Mouse (Mus musculus): ENCODE results near the gene Cd300ld5. TPM values are rescaled to one million over a fixed set of nuclear protein-coding genes. Genes with fewer than 3 reads are reported as not detected.

The Cd300ld5 gene
- polyA plus RNA-seq, 1 experiment from 2014 or later = not detected

DNA sequence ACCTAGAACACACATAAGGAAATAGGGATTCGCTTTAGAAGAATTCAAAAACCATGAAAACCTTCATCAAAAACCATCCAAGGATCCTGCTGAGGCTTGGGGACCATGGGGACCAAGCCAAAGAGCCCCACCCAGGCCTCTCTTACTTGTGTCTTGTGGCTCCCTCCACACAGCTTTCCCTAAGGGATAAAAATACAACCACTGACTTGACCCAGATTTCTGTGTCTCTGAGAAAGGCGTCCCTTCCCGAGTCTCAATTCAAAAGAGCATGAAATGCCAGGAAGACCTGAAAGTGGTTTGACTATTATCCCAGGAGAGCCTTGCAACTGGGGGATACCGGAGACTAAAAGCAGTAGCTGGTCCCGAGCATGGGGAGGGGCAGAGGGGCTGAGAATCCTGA is 35.4 kb upstream of the Cd300ld5 start:
- no peak overlapping the region for H3K4me3 ChIP-seq
- peaks cover 23% of the 10 kb centered on the region for H3K27me3 ChIP-seq
- WGBS = 62% methylated on average over 5 of the region's 5 CpGs

DNA sequence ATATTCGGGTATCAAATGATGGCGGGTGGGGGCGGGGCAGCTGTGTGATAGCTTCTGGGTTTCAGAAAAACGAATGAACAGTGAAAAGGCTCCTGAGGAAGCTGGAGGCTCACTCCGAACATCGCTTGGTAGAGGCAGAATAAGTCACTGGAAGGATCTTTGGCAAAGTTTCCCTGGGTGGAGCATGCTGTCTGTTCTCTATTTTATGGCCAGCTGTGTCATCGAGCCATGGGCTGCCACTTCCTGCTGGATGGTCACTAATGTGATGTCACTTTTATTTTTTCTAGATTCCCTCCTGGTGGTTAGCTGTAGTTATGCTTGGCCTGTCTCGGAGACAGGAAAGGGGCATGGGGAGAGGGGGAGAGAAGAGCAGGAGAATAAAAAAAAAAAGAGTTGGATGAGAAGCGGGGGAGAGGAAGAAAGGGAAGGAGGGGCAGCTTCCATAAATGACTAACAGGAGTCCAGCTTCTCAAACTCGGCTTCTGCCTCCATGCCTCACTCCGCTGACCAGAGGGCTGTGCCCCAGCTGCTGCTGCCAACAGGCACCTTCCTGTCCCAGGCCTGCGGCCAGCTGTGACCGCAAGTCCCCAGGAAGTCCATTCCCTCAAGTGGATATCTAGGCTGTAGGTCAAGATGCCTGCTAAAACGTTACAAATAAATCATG is 34.2 kb upstream of the Cd300ld5 start:
- H3K4me3 ChIP-seq = no peak overlapping the region
- H3K9me3 ChIP-seq = no peaks in the 10 kb centered on the region
- H3K36me3 ChIP-seq = no peaks in the 10 kb centered on the region
- WGBS = 9% methylated on average over 14 of the region's 14 CpGs
- H3K9ac ChIP-seq = no peak overlapping the region
- peaks cover 23% of the 10 kb centered on the region for H3K27me3 ChIP-seq
- peak overlapping the region; percentile 34 for H3K4me2 ChIP-seq
- no peak for ATAC-seq (ENCODE audit: low FRiP score, low read depth)
- H3K27ac ChIP-seq (replicated peaks) = peak overlapping the region; percentile 29; the same call in 1 of the 2 replicates
- peaks cover 12% of the 10 kb centered on the region for H3K4me1 ChIP-seq (replicated peaks)

More for the DNA sequence above, 35.4 kb upstream of the Cd300ld5 start:
- H3K27ac ChIP-seq (replicated peaks) = no peak overlapping the region
- H3K9ac ChIP-seq = no peak overlapping the region
- no peak overlapping the region for H3K4me2 ChIP-seq
- no peaks in the 10 kb centered on the region for H3K36me3 ChIP-seq
- ATAC-seq (ENCODE audit: low FRiP score, low read depth) = no peak
- peaks cover 12% of the 10 kb centered on the region for H3K4me1 ChIP-seq (replicated peaks)
- no peaks in the 10 kb centered on the region for H3K9me3 ChIP-seq

DNA sequence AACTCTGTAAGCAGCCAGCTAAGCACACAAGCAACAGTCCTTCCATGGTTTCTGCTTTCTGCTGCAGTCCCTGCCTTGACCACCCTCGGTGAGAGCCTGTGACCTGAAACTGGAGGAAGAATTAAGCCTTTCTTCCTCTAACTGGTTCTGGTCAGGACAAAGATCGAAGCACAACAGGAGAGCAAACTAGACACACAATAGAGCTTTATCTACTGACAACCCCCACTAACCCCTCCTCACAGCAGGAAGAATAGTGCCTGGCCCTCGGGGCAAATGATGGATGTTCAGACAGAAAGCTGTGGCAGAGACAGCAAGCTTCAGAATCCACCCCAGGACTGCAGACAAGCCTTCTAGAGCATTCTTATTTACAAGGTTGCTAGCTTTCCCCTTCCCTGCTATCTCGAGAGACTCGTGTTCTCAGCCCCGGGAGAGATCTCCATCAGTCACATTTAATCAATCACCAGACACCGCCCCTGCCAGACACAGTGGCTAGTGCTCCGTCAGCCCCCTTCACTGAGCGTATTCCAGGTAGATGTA is 33.5 kb upstream of the Cd300ld5 start:
- Histone ChIP-seq H3K9me3 (no peaks in the 10 kb centered on the region), H3K4me3 (no peak overlapping the region), H3K27ac (replicated peaks) (no peak overlapping the region), H3K4me2 (peak overlapping the region; percentile 34), H3K4me1 (replicated peaks) (peaks cover 12% of the 10 kb centered on the region), H3K27me3 (peaks cover 23% of the 10 kb centered on the region), H3K9ac (no peak overlapping the region), H3K36me3 (no peaks in the 10 kb centered on the region)
- ATAC-seq (ENCODE audit: low FRiP score, low read depth) = 0 out of 2 replicates have a peak, but pooled peaks have one; percentile 30
- WGBS = 2% methylated on average over 9 of the region's 9 CpGs

DNA sequence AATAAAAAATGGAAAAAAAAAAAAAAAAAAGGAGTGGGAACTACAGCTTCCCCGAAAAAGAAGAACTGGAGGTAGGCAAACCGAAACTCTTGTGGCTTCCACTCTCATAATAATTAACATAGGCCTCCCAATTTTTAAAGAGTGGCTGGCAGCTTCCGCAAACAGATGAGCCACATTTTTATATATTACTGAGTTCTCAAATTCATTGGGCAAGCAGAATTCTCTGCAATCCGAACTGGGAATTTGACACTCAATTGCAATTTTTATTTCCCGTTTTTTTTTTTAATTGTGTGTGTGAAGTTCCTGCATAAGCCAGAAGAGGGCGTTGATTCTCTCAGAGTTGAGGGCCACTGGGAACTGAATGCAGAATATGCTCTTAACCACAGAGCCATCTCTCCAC is 29.2 kb upstream of the Cd300ld5 start:
- ATAC-seq (ENCODE audit: low FRiP score, low read depth) = no peak
- Histone ChIP-seq H3K4me2 (no peak overlapping the region), H3K4me1 (replicated peaks) (peaks cover 8% of the 10 kb centered on the region), H3K9me3 (no peaks in the 10 kb centered on the region), H3K27ac (replicated peaks) (no peak overlapping the region), H3K4me3 (no peak overlapping the region), H3K27me3 (peaks cover 19% of the 10 kb centered on the region), H3K9ac (no peak overlapping the region), H3K36me3 (no peaks in the 10 kb centered on the region)
- WGBS = 74% methylated on average over 6 of the region's 6 CpGs

DNA sequence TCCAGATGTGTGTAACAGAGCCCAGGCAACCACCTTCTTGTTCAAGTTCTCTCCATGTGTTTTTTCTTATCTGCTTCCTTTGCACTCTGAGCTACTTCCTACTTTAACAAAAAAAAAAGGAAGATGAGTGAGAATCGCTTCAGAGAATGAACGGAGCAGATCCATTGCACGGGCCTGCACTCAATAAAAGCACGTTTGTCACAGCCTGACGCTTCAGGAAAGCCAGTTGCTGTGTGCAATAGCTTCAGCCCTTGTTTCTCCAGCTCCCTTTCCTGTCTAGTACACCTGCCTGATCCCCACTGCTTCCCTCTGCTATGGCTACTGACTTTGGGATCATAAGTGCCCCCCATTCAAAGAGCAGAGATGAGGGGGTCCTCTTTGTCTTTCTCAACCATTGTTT is 24.5 kb upstream of the Cd300ld5 start, which contains the start of gene Cd300e:
Gene Cd300e (minus strand): TSS at position 101 of the 400 bp plus-strand sequence.
- no peaks in the 10 kb centered on the region for H3K36me3 ChIP-seq
- H3K4me1 ChIP-seq (replicated peaks) = no peaks in the 10 kb centered on the region
- H3K27ac ChIP-seq (replicated peaks) = no peak within 1 kb of the TSS
- no peak for ATAC-seq (ENCODE audit: low FRiP score, low read depth)
- H3K27me3 ChIP-seq = 0 out of 2 replicates have a peak, but pooled peaks cover 4% of the 10 kb centered on the region
- no peak within 1 kb of the TSS for H3K4me2 ChIP-seq
- no peak within 1 kb of the TSS for H3K4me3 ChIP-seq
- H3K9ac ChIP-seq = no peak within 1 kb of the TSS
- WGBS = 28% methylated on average over 5 of the region's 5 CpGs
- H3K9me3 ChIP-seq = no peaks in the 10 kb centered on the region

DNA sequence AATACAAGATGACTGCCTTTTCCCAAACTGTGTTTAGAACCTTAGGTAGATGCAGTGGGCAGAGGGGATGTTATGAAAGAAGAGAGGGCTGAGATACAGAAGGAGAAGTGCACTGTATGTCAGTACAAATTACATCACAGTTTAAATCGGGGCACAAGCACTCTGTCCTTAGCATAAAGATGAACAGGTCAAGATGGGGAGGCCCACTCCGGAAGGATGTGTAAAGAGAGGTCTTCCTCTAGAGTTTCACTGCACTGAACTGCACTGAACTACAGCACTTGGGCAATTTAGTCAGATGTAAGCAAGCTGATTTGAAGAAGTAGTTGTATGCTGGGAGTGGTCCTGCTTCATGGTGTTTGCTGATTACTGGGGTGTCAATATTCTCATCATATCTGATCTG is 22.2 kb upstream of the Cd300ld5 start:
- Histone ChIP-seq H3K4me2 (no peak overlapping the region), H3K9ac (no peak overlapping the region), H3K4me1 (replicated peaks) (no peaks in the 10 kb centered on the region), H3K36me3 (no peaks in the 10 kb centered on the region), H3K27ac (replicated peaks) (no peak overlapping the region), H3K9me3 (no peaks in the 10 kb centered on the region), H3K27me3 (no peaks in the 10 kb centered on the region), H3K4me3 (no peak overlapping the region)
- WGBS = 85% methylated on average over 2 of the region's 2 CpGs
- no peak for ATAC-seq (ENCODE audit: low FRiP score, low read depth)

DNA sequence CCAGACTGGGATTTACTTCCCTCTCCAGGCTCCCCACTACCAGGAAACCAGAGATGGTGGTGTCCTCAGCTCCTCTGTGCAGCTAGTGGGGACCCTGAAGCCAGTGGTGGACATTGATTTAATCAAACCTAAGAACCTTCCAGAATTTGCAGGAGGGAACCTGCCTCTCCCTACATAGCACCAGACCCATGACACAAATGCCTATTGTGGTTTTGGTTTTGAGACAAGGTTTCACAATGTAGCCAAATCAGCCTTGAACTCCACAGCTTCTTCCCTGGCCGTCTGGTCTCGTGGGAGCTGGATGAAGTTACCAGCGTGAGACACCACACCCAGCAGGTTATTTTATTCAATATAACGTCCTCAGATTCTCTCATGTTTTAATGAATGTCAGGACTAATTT is 21.1 kb upstream of the Cd300ld5 start:
- no peak for ATAC-seq (ENCODE audit: low FRiP score, low read depth)
- no peak overlapping the region for H3K4me3 ChIP-seq
- H3K9me3 ChIP-seq = no peaks in the 10 kb centered on the region
- H3K36me3 ChIP-seq = no peaks in the 10 kb centered on the region
- 71% methylated on average over 4 of the region's 4 CpGs for WGBS
- H3K27ac ChIP-seq (replicated peaks) = no peak overlapping the region
- no peaks in the 10 kb centered on the region for H3K27me3 ChIP-seq
- H3K4me2 ChIP-seq = no peak overlapping the region
- H3K4me1 ChIP-seq (replicated peaks) = no peaks in the 10 kb centered on the region
- no peak overlapping the region for H3K9ac ChIP-seq

DNA sequence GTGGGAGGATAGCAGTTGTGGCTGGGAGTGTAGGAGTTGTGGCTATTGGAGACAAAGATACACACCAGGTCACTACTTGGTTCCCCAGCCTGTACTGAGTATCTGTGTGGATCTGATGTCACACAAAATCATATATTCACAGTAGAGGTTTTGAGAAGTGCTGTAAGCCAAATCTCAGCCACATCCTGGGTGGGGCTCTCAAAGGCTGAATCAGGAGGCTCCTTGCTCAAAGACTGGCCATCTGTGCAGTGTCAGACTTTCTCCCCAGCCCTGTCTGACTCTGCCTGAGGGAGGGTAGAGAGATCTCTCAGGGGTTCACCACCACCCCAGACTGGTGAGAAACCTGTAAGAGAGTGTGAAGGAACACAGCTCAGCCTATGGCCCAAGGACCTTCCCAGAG is 17.0 kb upstream of the Cd300ld5 start:
- Histone ChIP-seq H3K36me3 (no peaks in the 10 kb centered on the region), H3K4me1 (replicated peaks) (no peaks in the 10 kb centered on the region), H3K9ac (no peak overlapping the region), H3K4me3 (no peak overlapping the region), H3K4me2 (no peak overlapping the region), H3K9me3 (no peaks in the 10 kb centered on the region), H3K27ac (replicated peaks) (no peak overlapping the region), H3K27me3 (no peaks in the 10 kb centered on the region)
- ATAC-seq (ENCODE audit: low FRiP score, low read depth) = no peak

DNA sequence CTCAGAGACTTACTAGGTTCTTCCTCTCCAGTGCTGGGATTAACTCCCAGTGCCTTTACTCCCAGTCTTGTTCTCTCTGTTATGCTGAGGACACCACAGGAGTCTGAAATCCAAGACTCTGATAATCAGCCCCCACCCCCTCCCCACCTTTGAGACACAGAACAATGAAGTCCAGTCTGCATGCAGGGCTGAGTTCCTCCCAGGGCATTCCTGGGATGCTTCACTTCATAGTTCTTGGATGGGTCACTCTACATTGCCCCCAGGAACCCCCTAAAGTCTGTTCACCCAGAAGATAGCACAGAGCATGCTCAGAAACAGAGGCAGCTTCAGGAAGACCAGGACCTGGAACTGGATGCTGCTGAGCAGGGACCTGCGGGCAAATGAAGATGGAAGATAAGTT is 15.4 kb upstream of the Cd300ld5 start:
- H3K9ac ChIP-seq = no peak overlapping the region
- no peak overlapping the region for H3K4me2 ChIP-seq
- no peaks in the 10 kb centered on the region for H3K9me3 ChIP-seq
- H3K27ac ChIP-seq (replicated peaks) = no peak overlapping the region
- no peaks in the 10 kb centered on the region for H3K36me3 ChIP-seq
- no peak overlapping the region for H3K4me3 ChIP-seq
- H3K27me3 ChIP-seq = no peaks in the 10 kb centered on the region
- 100% methylated on average over 1 of the region's 1 CpGs for WGBS
- H3K4me1 ChIP-seq (replicated peaks) = no peaks in the 10 kb centered on the region
- ATAC-seq (ENCODE audit: low FRiP score, low read depth) = no peak

DNA sequence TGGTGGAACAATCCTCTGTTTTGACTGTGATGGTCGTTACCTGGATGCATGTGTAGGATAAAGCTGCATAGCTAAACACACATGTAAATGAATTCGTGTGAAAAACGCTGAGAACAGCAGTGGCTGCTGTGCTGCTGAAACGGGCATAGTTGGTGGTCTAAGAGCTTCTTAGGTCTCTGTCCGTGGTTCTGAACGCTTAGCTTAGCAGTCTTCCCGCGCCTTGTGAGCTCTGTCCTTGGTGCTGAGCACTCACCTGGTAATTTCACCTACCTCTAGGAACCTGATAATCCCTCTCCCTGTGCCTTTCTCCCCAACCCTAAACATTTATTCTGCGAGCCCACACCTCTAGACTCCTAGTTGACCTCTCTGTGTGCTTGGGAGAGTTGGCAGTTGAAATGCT is 14.6 kb upstream of the Cd300ld5 start:
- no peak overlapping the region for H3K27ac ChIP-seq (replicated peaks)
- no peaks in the 10 kb centered on the region for H3K36me3 ChIP-seq
- no peak for ATAC-seq (ENCODE audit: low FRiP score, low read depth)
- H3K4me1 ChIP-seq (replicated peaks) = no peaks in the 10 kb centered on the region
- no peaks in the 10 kb centered on the region for H3K9me3 ChIP-seq
- no peak overlapping the region for H3K4me3 ChIP-seq
- 6% methylated on average over 9 of the region's 9 CpGs for WGBS
- no peaks in the 10 kb centered on the region for H3K27me3 ChIP-seq
- H3K4me2 ChIP-seq = no peak overlapping the region
- H3K9ac ChIP-seq = no peak overlapping the region

DNA sequence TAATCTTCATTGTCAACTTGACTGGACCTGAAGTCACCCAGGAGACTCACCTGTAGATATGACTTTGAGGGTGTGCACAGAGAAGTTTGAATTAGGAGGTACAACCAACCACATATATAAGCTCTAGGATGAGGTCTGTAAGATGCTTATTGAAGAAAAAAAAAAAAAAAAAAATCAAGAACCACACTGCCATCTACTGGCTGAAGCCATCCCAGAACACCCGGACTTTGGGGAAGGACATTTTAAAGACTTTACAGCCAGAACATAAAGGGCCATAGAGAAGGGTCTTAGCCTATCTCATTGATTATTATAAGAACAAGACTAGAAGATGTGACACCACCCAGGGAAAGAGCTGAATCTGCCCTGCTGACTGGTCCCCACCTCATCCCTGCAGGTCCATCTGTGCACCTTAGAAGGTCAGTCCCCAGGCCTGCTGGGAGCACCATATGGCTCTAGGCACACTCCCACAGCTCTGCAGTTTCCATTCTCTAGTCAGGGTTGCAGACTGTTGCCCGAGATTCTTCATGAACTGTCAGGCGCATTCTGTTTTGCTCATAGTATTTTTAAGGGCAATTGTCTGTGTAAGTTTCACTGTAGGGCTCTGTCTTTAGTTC is 11.8 kb upstream of the Cd300ld5 start:
- no peak for ATAC-seq (ENCODE audit: low FRiP score, low read depth)
- WGBS = 40% methylated on average over 3 of the region's 3 CpGs
- H3K9me3 ChIP-seq = no peaks in the 10 kb centered on the region
- H3K4me3 ChIP-seq = no peak overlapping the region
- no peak overlapping the region for H3K27ac ChIP-seq (replicated peaks)
- no peaks in the 10 kb centered on the region for H3K36me3 ChIP-seq
- no peaks in the 10 kb centered on the region for H3K4me1 ChIP-seq (replicated peaks)
- no peak overlapping the region for H3K4me2 ChIP-seq
- no peak overlapping the region for H3K9ac ChIP-seq
- no peaks in the 10 kb centered on the region for H3K27me3 ChIP-seq

DNA sequence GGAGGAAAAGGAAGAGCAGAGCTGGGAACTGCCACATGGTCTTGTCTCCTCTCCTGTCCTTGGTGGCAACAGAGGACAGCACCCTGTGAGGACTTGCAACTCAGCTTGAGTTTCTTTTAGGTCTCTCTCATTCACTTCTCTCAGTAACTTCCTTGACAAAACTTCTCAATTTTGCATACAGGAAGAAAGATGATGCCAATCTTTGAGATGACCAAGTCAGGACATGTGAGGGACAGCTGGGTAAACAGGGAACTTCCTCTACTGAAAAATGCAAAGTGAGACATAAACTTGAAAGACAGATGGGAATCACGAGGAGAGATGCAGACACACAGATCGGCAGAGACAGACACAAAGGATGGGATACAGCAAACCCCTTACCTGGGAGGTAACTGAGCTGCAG is 10.7 kb upstream of the Cd300ld5 start, which contains the start of gene Cd300ld3:
Gene Cd300ld3 (minus strand): TSS at position 151 of the 400 bp plus-strand sequence.
- H3K4me1 ChIP-seq (replicated peaks) = no peaks in the 10 kb centered on the region
- H3K4me3 ChIP-seq = no peak within 1 kb of the TSS
- no peaks in the 10 kb centered on the region for H3K9me3 ChIP-seq
- no peak for ATAC-seq (ENCODE audit: low FRiP score, low read depth)
- H3K36me3 ChIP-seq = no peaks in the 10 kb centered on the region
- no peak within 1 kb of the TSS for H3K27ac ChIP-seq (replicated peaks)
- H3K4me2 ChIP-seq = no peak within 1 kb of the TSS
- WGBS = 81% methylated on average over 2 of the region's 2 CpGs
- H3K27me3 ChIP-seq = no peaks in the 10 kb centered on the region
- no peak within 1 kb of the TSS for H3K9ac ChIP-seq
